Mouse (Mus musculus) heart, embryonic 11.5 days (tissue): ENCODE measurements around the gene Sh3bp1. TPM values are rescaled to one million over a fixed set of nuclear protein-coding genes. Genes with fewer than 3 reads are reported as not detected.

ENCODE experiments used
- ATAC-seq: fragments of 200-750 bp; cut with Nextera tagmentation; replicated peaks from 2 replicates; pipeline ENCODE4 v1.8.0; 2017; ENCODE audit warnings: moderate library complexity; ENCODE audit not compliant: insufficient number of reproducible peaks, low FRiP score, low TSS enrichment
- H3K27ac ChIP-seq: fragments of 300-500 bp; sonication (generic); 2 replicates; pipeline ENCODE4 v1.5.1; 2014; ENCODE audit warnings: mild to moderate bottlenecking, low read depth, low read length
- H3K27me3 ChIP-seq: fragments of 300-500 bp; sonication (generic); 2 replicates; pipeline ENCODE4 v1.6.1; 2014; ENCODE audit warnings: mild to moderate bottlenecking, low read length, mixed read lengths; ENCODE audit not compliant: control insufficient read depth, insufficient read depth
- H3K36me3 ChIP-seq: fragments of 300-500 bp; sonication (generic); 2 replicates; pipeline ENCODE4 v1.6.1; 2014; ENCODE audit warnings: mild to moderate bottlenecking, low read length, moderate library complexity, mixed read lengths; ENCODE audit not compliant: control insufficient read depth, insufficient read depth
- H3K4me1 ChIP-seq: fragments of 300-500 bp; sonication (generic); 2 replicates; pipeline ENCODE4 v1.6.1; 2014; ENCODE audit warnings: low read length; ENCODE audit not compliant: control insufficient read depth, insufficient read depth
- H3K4me2 ChIP-seq: fragments of 300-500 bp; sonication (generic); 2 replicates; pipeline ENCODE4 v1.6.1; 2014; ENCODE audit warnings: mild to moderate bottlenecking, moderate library complexity
- H3K4me3 ChIP-seq: fragments of 300-500 bp; sonication (generic); 2 replicates; pipeline ENCODE4 v1.5.1; 2014; ENCODE audit warnings: low read depth, low read length
- H3K9ac ChIP-seq: fragments of 300-500 bp; sonication (generic); 2 replicates; pipeline ENCODE4 v1.6.1; 2014; ENCODE audit warnings: mild to moderate bottlenecking, low read depth, low read length, moderate library complexity
- H3K9me3 ChIP-seq: fragments of 300-500 bp; sonication (generic); replicated peaks from 2 replicates; pipeline ENCODE4 v1.6.1; 2016; ENCODE audit warnings: low read length; ENCODE audit not compliant: control insufficient read depth
- WGBS: fragments of 180-500 bp; shearing (Covaris S2); extraction: QIAGEN DNeasy Blood & Tissue Kit; methylation state at CpG from one replicate; pipeline ENCODE4 v1.1.7; 2014; ENCODE audit not compliant: insufficient replicate concordance; 5-methylcytosine and 5-hydroxymethylcytosine counted together
- polyA plus RNA-seq: library from polyadenylated mRNA; unstranded; fragments of >200 nt; fragmentation: Nextera tagmentation; extraction: Ambion mirVana; gene quantifications from 2 replicates; pipeline ENCODE4 v1.2.1, GENCODE M21; 2014

Gene Sh3bp1
- polyA plus RNA-seq, result 25.0 and 29.3 TPM in 2 replicates

GRCm38 (mm10) chr15:78899740-78900584 lies at the start of gene Sh3bp1:
Gene Sh3bp1, plus strand, starts transcription at chr15:78899768.
- H3K27ac ChIP-seq, result peak within 1 kb of the TSS; percentile 73
- no peaks in the 10 kb centered on the region for H3K9me3 ChIP-seq
- WGBS, result 0% methylated on average over 46 of the region's 47 CpGs
- peak within 1 kb of the TSS; percentile 87 for H3K9ac ChIP-seq
- peaks cover 10% of the 10 kb centered on the region for H3K36me3 ChIP-seq
- peak within 1 kb of the TSS; percentile 81 for H3K4me3 ChIP-seq
- H3K4me2 ChIP-seq, result peak within 1 kb of the TSS; percentile 92
- H3K4me1 ChIP-seq, result peaks cover 48% of the 10 kb centered on the region
- no peaks in the 10 kb centered on the region for H3K27me3 ChIP-seq
- peak; percentile 67 for ATAC-seq

GRCm38 (mm10) chr15:78850059-78850824 lies 49.3 kb upstream of the Sh3bp1 start:
- Histone ChIP-seq H3K4me1 (peaks cover 38% of the 10 kb centered on the region), H3K36me3 (no peaks in the 10 kb centered on the region; the same call in 1 of the 2 replicates), H3K27ac (no peak overlapping the region), H3K4me3 (no peak overlapping the region), H3K27me3 (0 out of 2 replicates have a peak, but pooled peaks cover 2% of the 10 kb centered on the region), H3K9me3 (no peaks in the 10 kb centered on the region), H3K4me2 (no peak overlapping the region), H3K9ac (no peak overlapping the region)
- WGBS, result 64% methylated on average over 14 of the region's 15 CpGs
- no peak for ATAC-seq

DNA sequence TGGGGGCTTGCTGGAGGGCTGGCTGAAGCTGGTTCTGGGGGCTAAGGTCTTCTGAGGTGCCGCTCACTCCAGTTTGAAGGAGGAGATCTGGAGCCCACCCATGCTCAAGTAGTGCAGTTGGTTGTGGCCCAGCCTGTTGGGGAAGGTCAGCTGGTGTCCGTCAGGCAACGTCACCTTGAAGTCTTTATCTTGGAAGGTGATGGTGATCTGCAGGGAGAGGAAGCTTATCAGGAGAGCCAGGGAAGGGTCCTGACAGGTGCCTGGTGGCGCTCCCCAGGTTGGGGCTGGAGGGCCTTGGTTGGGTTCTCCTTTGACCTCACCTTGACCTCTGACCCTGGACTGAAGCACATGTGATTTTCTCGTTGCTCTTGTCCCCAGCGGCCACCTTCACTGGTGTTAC lies 48.6 kb upstream of the Sh3bp1 start:
- Histone ChIP-seq H3K4me3 (no peak overlapping the region), H3K27ac (no peak overlapping the region), H3K36me3 (no peaks in the 10 kb centered on the region; the same call in 1 of the 2 replicates), H3K4me2 (no peak overlapping the region), H3K4me1 (peaks cover 31% of the 10 kb centered on the region), H3K27me3 (0 out of 2 replicates have a peak, but pooled peaks cover 2% of the 10 kb centered on the region), H3K9me3 (no peaks in the 10 kb centered on the region), H3K9ac (no peak overlapping the region)
- 37% methylated on average over 6 of the region's 6 CpGs for WGBS
- no peak for ATAC-seq

GRCm38 (mm10) chr15:78851505-78852153 lies 47.9 kb upstream of the Sh3bp1 start:
- H3K27ac ChIP-seq, result no peak overlapping the region
- H3K27me3 ChIP-seq, result 0 out of 2 replicates have a peak, but pooled peaks cover 2% of the 10 kb centered on the region
- no peak overlapping the region for H3K9ac ChIP-seq
- peak; percentile 47; the same call in 1 of the 2 replicates for ATAC-seq
- H3K9me3 ChIP-seq, result no peaks in the 10 kb centered on the region
- H3K4me3 ChIP-seq, result no peak overlapping the region
- H3K4me2 ChIP-seq, result peak overlapping the region; percentile 21; the same call in 1 of the 2 replicates
- WGBS, result 8% methylated on average over 13 of the region's 13 CpGs
- peaks cover 26% of the 10 kb centered on the region for H3K4me1 ChIP-seq
- no peaks in the 10 kb centered on the region; the same call in 1 of the 2 replicates for H3K36me3 ChIP-seq

GRCm38 (mm10) chr15:78855303-78855965 lies 44.1 kb upstream of the Sh3bp1 start, which contains the start of gene Lgals2:
Gene Lgals2, minus strand, starts transcription at chr15:78855529.
- H3K4me2 ChIP-seq, result no peak within 1 kb of the TSS
- no peak within 1 kb of the TSS for H3K9ac ChIP-seq
- peaks cover 17% of the 10 kb centered on the region for H3K4me1 ChIP-seq
- H3K27me3 ChIP-seq, result no peaks in the 10 kb centered on the region
- H3K9me3 ChIP-seq, result no peaks in the 10 kb centered on the region
- no peak within 1 kb of the TSS for H3K27ac ChIP-seq
- no peak for ATAC-seq
- H3K36me3 ChIP-seq, result no peaks in the 10 kb centered on the region
- no peak within 1 kb of the TSS for H3K4me3 ChIP-seq
- WGBS, result 65% methylated on average over 8 of the region's 8 CpGs

DNA sequence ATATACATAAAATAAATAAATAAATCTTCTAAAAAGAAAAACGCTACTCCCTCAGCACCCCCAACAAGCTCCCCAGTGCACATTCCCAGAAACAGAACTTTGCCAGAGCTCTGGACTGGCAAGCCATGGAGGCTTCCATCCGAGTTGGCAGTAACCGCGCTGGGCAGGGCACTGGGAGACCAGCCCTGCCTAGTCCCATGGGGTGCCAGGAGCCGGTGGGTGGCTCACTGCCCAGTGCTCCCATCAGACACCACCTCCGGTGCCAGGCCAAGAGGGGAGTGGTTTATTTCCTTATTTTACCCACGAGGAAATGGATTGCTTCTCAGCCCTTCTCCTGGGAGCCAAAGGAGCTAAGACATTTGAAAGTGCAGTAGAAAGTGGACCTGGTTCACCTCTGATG lies 42.6 kb upstream of the Sh3bp1 start:
- H3K9ac ChIP-seq, result no peak overlapping the region
- no peak overlapping the region for H3K27ac ChIP-seq
- H3K4me3 ChIP-seq, result no peak overlapping the region
- no peaks in the 10 kb centered on the region for H3K27me3 ChIP-seq
- H3K36me3 ChIP-seq, result no peaks in the 10 kb centered on the region
- no peaks in the 10 kb centered on the region for H3K9me3 ChIP-seq
- H3K4me2 ChIP-seq, result no peak overlapping the region
- 81% methylated on average over 7 of the region's 7 CpGs for WGBS
- H3K4me1 ChIP-seq, result 0 out of 2 replicates have a peak, but pooled peaks cover 4% of the 10 kb centered on the region
- no peak for ATAC-seq

- Histone ChIP-seq H3K4me3 (no peak overlapping the region), H3K27ac (no peak overlapping the region), H3K4me2 (no peak overlapping the region), H3K36me3 (no peaks in the 10 kb centered on the region), H3K27me3 (no peaks in the 10 kb centered on the region), H3K9me3 (no peaks in the 10 kb centered on the region), H3K9ac (no peak overlapping the region), H3K4me1 (0 out of 2 replicates have a peak, but pooled peaks cover 7% of the 10 kb centered on the region)
- 66% methylated on average over 4 of the region's 4 CpGs for WGBS
- ATAC-seq, result no peak
Observed at GRCm38 (mm10) chr15:78859311-78859710, 40.3 kb upstream of the Sh3bp1 start.

- 33% methylated on average over 6 of the region's 6 CpGs for WGBS
- H3K27ac ChIP-seq, result no peak overlapping the region
- no peaks in the 10 kb centered on the region for H3K36me3 ChIP-seq
- H3K9ac ChIP-seq, result no peak overlapping the region
- H3K4me1 ChIP-seq, result 0 out of 2 replicates have a peak, but pooled peaks cover 7% of the 10 kb centered on the region
- H3K9me3 ChIP-seq, result no peaks in the 10 kb centered on the region
- ATAC-seq, result no peak
- H3K27me3 ChIP-seq, result no peaks in the 10 kb centered on the region
- no peak overlapping the region for H3K4me2 ChIP-seq
- no peak overlapping the region for H3K4me3 ChIP-seq
Observed at GRCm38 (mm10) chr15:78859714-78860113, 39.9 kb upstream of the Sh3bp1 start.
